Mouse (Mus musculus): ENCODE measurements around the gene Tmem104.

DNA sequence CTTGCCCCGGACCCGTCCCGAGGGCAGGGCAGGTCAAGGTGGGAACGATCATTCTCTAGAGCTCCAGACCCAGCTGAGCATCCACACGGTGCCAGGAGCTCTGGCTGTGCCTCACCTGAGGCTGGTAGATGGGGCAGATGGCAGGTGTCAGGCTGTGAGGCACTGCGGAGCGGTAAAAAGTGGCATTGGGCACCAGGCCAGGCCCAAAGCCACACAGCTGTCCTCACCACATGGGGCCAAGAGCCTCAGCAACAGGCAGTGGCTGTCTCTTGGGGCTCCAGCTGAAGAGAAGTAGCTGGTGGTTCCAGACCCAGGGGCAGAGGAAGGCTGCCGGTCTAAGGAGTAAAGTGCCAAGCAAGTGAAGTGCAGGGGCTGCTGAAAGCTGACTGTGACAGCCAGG, 59.1 kb downstream of the Tmem104 start:
- TF ChIP-seq POLR2A (IDR thresholded peaks at IDR 0.05; ENCODE audit: insufficient read length, low read depth) (no peak), MAX (IDR thresholded peaks at IDR 0.05; ENCODE audit: low read depth) (no peak), USF1 (IDR thresholded peaks at IDR 0.05; ENCODE audit: low read depth) (no peak), TCF12 (IDR thresholded peaks at IDR 0.05; ENCODE audit: insufficient read depth, poor library complexity, severe bottlenecking) (no peak), MYOD1 (IDR thresholded peaks at IDR 0.05; ENCODE audit: control insufficient read depth in 1 of 3, insufficient read length in 2 of 3, low read depth in 2 of 3) (peak in 2 of 3 experiments; percentile 78 to 92)

Data from myocyte (in vitro differentiated cells).